Mouse (Mus musculus) heart, adult 2 months (tissue): ENCODE data around the gene Smtn.

ENCODE experiments used
- EP300 ChIP-seq: fragments of 200-500 bp; IDR thresholded peaks from 2 replicates; pipeline ENCODE4 v1.6.1; 2011; ENCODE audit warnings: low read depth, low read length, control low read depth; ENCODE audit not compliant: insufficient read depth
- POLR2A ChIP-seq: fragments of 200-500 bp; IDR thresholded peaks from 2 replicates; pipeline ENCODE4 v1.6.1; 2011; ENCODE audit warnings: mild to moderate bottlenecking, low read depth, low read length, control low read depth; ENCODE audit not compliant: insufficient read depth

DNA sequence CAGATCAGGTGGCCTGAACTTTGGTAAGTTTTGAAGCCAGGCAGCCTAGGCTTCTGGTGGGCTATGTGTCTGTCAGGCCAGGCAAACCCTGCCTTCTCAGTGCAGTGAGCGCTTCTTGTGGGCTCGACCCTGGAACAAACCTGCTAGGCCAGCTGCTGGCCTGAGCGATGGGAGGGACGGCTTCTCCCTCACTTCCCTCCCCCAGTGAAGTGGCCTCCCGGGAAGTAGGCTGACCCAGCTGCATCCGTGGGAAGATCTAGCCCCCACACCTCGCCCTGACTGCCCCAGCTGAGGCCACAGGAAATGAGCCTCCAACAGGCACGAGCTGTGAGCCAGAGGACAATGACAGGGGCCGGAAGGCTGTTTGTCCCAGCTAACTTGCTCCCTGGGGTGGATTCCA, 32.7 kb upstream of the Smtn start:
- TF ChIP-seq EP300 (peak; percentile 100), POLR2A (peak; percentile 80; the same call in 1 of the 2 replicates)
